Mouse (Mus musculus) heart, embryonic 11.5 days (tissue): ENCODE data around the gene Nprl3. TPM values are rescaled to one million over a fixed set of nuclear protein-coding genes. Genes with fewer than 3 reads are reported as not detected.

ENCODE experiments used
- ATAC-seq: fragments of 200-750 bp; cut with Nextera tagmentation; replicated peaks from 2 replicates; pipeline ENCODE4 v1.8.0; 2017; ENCODE audit warnings: moderate library complexity; ENCODE audit not compliant: insufficient number of reproducible peaks, low FRiP score, low TSS enrichment
- H3K27ac ChIP-seq: fragments of 300-500 bp; sonication (generic); 2 replicates; pipeline ENCODE4 v1.5.1; 2014; ENCODE audit warnings: mild to moderate bottlenecking, low read depth, low read length
- H3K27me3 ChIP-seq: fragments of 300-500 bp; sonication (generic); 2 replicates; pipeline ENCODE4 v1.6.1; 2014; ENCODE audit warnings: mild to moderate bottlenecking, low read length, mixed read lengths; ENCODE audit not compliant: control insufficient read depth, insufficient read depth
- H3K36me3 ChIP-seq: fragments of 300-500 bp; sonication (generic); 2 replicates; pipeline ENCODE4 v1.6.1; 2014; ENCODE audit warnings: mild to moderate bottlenecking, low read length, moderate library complexity, mixed read lengths; ENCODE audit not compliant: control insufficient read depth, insufficient read depth
- H3K4me1 ChIP-seq: fragments of 300-500 bp; sonication (generic); 2 replicates; pipeline ENCODE4 v1.6.1; 2014; ENCODE audit warnings: low read length; ENCODE audit not compliant: control insufficient read depth, insufficient read depth
- H3K4me2 ChIP-seq: fragments of 300-500 bp; sonication (generic); 2 replicates; pipeline ENCODE4 v1.6.1; 2014; ENCODE audit warnings: mild to moderate bottlenecking, moderate library complexity
- H3K4me3 ChIP-seq: fragments of 300-500 bp; sonication (generic); 2 replicates; pipeline ENCODE4 v1.5.1; 2014; ENCODE audit warnings: low read depth, low read length
- H3K9ac ChIP-seq: fragments of 300-500 bp; sonication (generic); 2 replicates; pipeline ENCODE4 v1.6.1; 2014; ENCODE audit warnings: mild to moderate bottlenecking, low read depth, low read length, moderate library complexity
- H3K9me3 ChIP-seq: fragments of 300-500 bp; sonication (generic); replicated peaks from 2 replicates; pipeline ENCODE4 v1.6.1; 2016; ENCODE audit warnings: low read length; ENCODE audit not compliant: control insufficient read depth
- WGBS: fragments of 180-500 bp; shearing (Covaris S2); extraction: QIAGEN DNeasy Blood & Tissue Kit; methylation state at CpG from one replicate; pipeline ENCODE4 v1.1.7; 2014; ENCODE audit not compliant: insufficient replicate concordance; 5-methylcytosine and 5-hydroxymethylcytosine counted together
- polyA plus RNA-seq: library from polyadenylated mRNA; unstranded; fragments of >200 nt; fragmentation: Nextera tagmentation; extraction: Ambion mirVana; gene quantifications from 2 replicates; pipeline ENCODE4 v1.2.1, GENCODE M21; 2014

Nprl3 gene
- polyA plus RNA-seq, 1 experiment from 2014 or later, result 34.6 TPM

DNA sequence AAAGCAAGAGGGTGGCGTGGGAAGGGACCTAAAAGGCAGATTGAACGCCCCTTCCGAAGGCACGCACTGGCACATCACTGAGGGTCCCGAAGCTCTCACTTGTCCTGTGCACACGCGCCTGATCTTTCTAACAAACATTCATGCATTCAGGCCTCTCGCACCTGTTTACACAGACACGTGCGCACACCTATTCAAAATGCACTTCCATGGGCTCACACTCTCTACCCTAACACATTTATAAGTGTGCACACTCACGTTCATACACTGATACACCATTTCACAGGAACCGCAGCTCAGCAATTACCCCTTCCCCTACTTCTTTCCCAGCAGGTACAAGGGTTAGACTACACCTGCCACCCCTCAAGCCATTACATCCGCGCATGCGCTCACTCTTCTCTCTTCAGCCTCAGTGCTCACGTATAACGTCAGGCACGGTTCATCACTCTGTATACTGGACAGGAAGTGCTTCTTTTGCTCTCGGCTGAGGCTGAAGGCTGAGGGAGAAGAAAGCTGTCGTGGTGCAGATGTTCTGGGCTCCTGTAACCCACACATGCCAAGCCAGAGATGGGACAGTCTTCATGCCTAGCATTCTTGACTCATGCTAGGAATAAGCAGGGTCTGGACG lies 44.8 kb downstream of the Nprl3 start:
- H3K36me3 ChIP-seq, result no peaks in the 10 kb centered on the region
- H3K4me1 ChIP-seq, result peaks cover 52% of the 10 kb centered on the region
- 9% methylated on average over 21 of the region's 21 CpGs for WGBS
- peak overlapping the region; percentile 97 for H3K4me3 ChIP-seq
- no peak for ATAC-seq
- H3K27me3 ChIP-seq, result no peaks in the 10 kb centered on the region
- peak overlapping the region; percentile 95; the same call in 1 of the 2 replicates for H3K9ac ChIP-seq
- H3K9me3 ChIP-seq, result no peaks in the 10 kb centered on the region
- peak overlapping the region; percentile 95 for H3K27ac ChIP-seq
- H3K4me2 ChIP-seq, result peak overlapping the region; percentile 97

GRCm38 (mm10) chr11:32221951-32222409 lies 45.5 kb downstream of the Nprl3 start, which contains the start of gene Rhbdf1:
Gene Rhbdf1 (minus strand): TSS chr11:32222300.
- peak within 1 kb of the TSS; percentile 95 for H3K9ac ChIP-seq
- H3K9me3 ChIP-seq, result no peaks in the 10 kb centered on the region
- H3K36me3 ChIP-seq, result no peaks in the 10 kb centered on the region
- ATAC-seq, result peak; percentile 59
- H3K4me3 ChIP-seq, result peak within 1 kb of the TSS; percentile 97
- under 1% methylated on average over 59 of the region's 72 CpGs for WGBS
- H3K27me3 ChIP-seq, result no peaks in the 10 kb centered on the region
- peaks cover 48% of the 10 kb centered on the region for H3K4me1 ChIP-seq
- peak within 1 kb of the TSS; percentile 95 for H3K27ac ChIP-seq
- H3K4me2 ChIP-seq, result peak within 1 kb of the TSS; percentile 97

DNA sequence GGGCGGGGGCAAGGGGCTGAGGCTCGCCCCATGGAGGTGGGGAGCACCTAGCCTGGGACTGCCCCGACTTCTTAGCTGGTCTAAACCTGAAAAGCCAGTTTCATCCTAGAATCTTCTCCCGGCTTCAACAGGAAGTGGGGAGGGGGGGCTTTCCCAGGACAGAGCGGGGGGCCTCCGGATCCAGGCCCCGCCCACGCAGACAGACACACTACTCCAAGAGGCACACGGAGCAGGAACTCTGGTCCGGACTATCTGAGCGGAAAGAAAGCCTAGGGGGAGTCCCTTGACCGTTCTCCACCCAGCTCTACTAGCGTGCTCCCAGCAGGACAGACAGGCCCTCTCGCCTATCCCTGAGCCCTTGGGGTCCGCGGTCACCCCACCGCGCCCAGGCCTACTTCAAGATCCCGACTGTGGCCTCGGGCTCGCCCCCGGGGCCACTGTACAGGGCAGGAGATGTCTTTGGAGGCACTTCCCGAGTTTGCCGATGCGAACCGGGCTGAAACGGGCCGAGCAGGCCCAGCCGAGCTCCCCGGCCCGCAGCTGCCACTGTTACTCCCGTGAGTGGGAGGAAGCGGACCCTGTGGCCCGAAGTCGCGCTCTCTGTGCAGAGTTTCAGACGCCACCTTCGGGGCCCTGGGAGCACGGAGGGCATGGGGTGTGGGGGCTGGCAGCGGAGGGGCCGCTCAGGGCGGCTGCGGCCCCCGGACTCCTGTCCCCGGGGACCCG lies 46.1 kb downstream of the Nprl3 start:
- Histone ChIP-seq H3K36me3 (no peaks in the 10 kb centered on the region), H3K27ac (peak overlapping the region; percentile 95), H3K27me3 (no peaks in the 10 kb centered on the region), H3K4me1 (peaks cover 46% of the 10 kb centered on the region), H3K9me3 (no peaks in the 10 kb centered on the region), H3K4me3 (peak overlapping the region; percentile 97), H3K9ac (peak overlapping the region; percentile 95), H3K4me2 (peak overlapping the region; percentile 97)
- peak; percentile 66 for ATAC-seq
- WGBS, result under 1% methylated on average over 38 of the region's 46 CpGs

- H3K27me3 ChIP-seq, result no peaks in the 10 kb centered on the region
- H3K9me3 ChIP-seq, result no peaks in the 10 kb centered on the region
- peaks cover 42% of the 10 kb centered on the region for H3K4me1 ChIP-seq
- 30% methylated on average over 10 of the region's 10 CpGs for WGBS
- peak overlapping the region; percentile 97 for H3K4me3 ChIP-seq
- H3K9ac ChIP-seq, result peak overlapping the region; percentile 95
- peak; percentile 33; the same call in 1 of the 2 replicates for ATAC-seq
- peaks cover 1% of the 10 kb centered on the region; the same call in 1 of the 2 replicates for H3K36me3 ChIP-seq
- peak overlapping the region; percentile 97 for H3K4me2 ChIP-seq
- H3K27ac ChIP-seq, result peak overlapping the region; percentile 95; the same call in 1 of the 2 replicates
Measured at GRCm38 (mm10) chr11:32220607-32221224, 46.8 kb downstream of the Nprl3 start.

DNA sequence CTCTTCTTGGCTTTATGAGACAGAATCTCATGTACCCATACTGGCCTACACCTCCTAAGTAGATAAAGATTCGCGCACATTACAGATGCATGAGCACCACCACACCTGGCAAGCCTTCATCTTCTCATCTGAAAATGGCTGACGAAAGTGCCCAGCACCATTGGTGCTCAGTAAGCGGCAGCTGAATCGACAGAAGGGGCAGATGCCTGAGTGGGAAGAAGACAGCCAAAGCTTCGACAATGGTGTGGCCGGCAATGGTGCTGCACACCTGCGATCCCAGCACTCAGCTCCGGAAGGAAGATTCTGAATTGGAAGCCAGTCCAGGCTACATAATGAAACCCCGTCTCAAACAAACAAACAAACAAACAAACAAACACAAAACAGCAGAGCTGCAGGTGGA lies 48.2 kb downstream of the Nprl3 start:
- Histone ChIP-seq H3K36me3 (peaks cover 5% of the 10 kb centered on the region; the same call in 1 of the 2 replicates), H3K9ac (no peak overlapping the region), H3K4me2 (0 out of 2 replicates have a peak overlapping the region, but pooled peaks have one; percentile 97), H3K4me3 (no peak overlapping the region), H3K9me3 (no peaks in the 10 kb centered on the region), H3K27me3 (no peaks in the 10 kb centered on the region), H3K27ac (no peak overlapping the region), H3K4me1 (peaks cover 33% of the 10 kb centered on the region)
- WGBS, result 83% methylated on average over 10 of the region's 10 CpGs
- ATAC-seq, result no peak

GRCm38 (mm10) chr11:32218501-32219050 lies 48.9 kb downstream of the Nprl3 start:
- no peak overlapping the region for H3K4me3 ChIP-seq
- peak overlapping the region; percentile 40 for H3K9ac ChIP-seq
- H3K4me2 ChIP-seq, result peak overlapping the region; percentile 10; the same call in 1 of the 2 replicates
- H3K9me3 ChIP-seq, result no peaks in the 10 kb centered on the region
- H3K36me3 ChIP-seq, result peaks cover 5% of the 10 kb centered on the region; the same call in 1 of the 2 replicates
- H3K27ac ChIP-seq, result no peak overlapping the region
- no peaks in the 10 kb centered on the region for H3K27me3 ChIP-seq
- H3K4me1 ChIP-seq, result peaks cover 33% of the 10 kb centered on the region
- no peak for ATAC-seq
- WGBS, result 61% methylated on average over 6 of the region's 6 CpGs

GRCm38 (mm10) chr11:32216851-32217250 lies 50.7 kb downstream of the Nprl3 start:
- no peak overlapping the region for H3K4me3 ChIP-seq
- H3K9ac ChIP-seq, result peak overlapping the region; percentile 39; the same call in 1 of the 2 replicates
- H3K27me3 ChIP-seq, result no peaks in the 10 kb centered on the region
- H3K4me1 ChIP-seq, result peaks cover 21% of the 10 kb centered on the region
- no peaks in the 10 kb centered on the region for H3K9me3 ChIP-seq
- no peak overlapping the region for H3K4me2 ChIP-seq
- 29% methylated on average over 8 of the region's 8 CpGs for WGBS
- ATAC-seq, result no peak
- no peak overlapping the region for H3K27ac ChIP-seq
- peaks cover 13% of the 10 kb centered on the region for H3K36me3 ChIP-seq
